Mouse (Mus musculus): ENCODE results near the gene Fpr3.
"Not testable (repeated sequence)": the region's sequence is repeated elsewhere in the genome, so short reads cannot be mapped to it uniquely, and the experiment has no call there.

The Fpr3 gene

DNA sequence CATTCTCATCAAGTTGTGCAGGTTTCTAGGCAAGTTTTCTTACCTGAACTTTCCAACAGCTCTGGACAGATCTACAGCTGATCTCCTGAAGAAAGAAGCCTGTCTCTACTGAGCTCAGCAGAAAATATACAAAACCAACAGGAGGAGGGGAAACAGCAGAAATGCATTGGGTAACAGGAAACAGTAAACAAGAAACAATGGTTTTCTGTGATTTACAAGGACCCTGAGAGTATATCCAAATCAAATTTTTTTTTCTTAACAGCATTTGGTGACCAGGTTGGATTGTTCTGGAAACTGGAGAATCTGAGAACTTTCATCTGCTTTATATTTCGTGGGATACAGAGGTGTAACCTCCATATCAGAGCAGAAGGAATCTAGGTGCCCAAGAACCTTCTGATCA, 3.8 kb upstream of the Fpr3 start, which contains the start of gene Fpr1:
Gene Fpr1, minus strand, starts transcription at position 101 of the 400 bp plus-strand sequence.
- no peak for DNase-seq (ENCODE audit: low read depth)

DNA sequence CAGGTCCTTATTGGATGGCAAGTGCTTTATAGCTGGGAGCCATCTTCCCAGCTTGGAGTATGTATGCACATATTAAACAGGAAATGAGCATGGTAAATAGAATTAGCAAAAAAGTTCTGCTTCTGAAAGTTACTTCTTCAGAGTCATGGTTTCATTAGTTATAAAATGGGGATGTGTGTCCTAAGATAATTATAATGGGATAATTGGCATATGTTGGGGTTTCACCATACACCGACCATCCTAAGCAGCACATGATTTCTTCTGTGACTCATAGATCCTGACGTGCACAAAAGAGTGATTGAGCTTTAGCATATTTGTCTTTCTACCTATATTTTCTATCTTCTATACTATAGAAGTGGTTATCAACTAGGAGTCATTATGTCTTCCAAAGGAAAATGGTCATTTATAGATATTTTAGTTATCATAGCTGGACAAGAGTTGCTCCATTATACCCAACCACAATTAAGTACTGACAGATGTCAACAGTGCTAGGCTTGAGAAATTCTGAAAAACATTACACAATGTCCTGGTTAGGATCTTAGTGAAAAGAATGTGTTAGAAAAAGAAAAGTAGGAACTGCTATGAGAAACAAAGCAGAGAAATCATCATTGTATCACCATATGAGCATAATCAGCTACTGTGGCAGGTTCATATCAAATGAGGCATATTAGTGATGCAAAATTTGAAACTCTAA, 2.2 kb downstream of the Fpr3 start:
- no peak for DNase-seq (ENCODE audit: low read depth)

GRCm38 (mm10) chr17:17896039-17896438, 8.4 kb downstream of the Fpr3 start:
- peak; percentile 78 for DNase-seq (ENCODE audit: low read depth)

DNA sequence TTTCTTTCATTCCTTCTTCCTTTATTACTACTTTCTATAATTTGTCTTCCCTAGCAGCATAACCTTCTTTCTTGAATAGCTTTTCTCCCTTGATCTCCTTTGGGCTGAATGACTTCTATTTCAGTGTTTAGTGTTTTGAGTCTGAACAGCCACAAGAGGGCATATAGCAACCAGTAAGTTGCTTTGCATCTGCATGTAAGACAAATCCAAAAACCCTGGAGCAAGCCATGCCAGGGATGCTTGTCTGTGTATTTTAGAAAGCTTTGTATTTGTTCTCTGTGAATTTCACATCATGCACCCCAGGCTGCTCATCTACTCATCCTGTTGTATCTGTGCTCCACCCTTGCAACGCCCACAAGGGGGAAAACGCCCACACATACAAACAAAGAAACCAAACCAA, 11.6 kb downstream of the Fpr3 start:
- peak; percentile 18 for DNase-seq (ENCODE audit: low read depth)

DNA sequence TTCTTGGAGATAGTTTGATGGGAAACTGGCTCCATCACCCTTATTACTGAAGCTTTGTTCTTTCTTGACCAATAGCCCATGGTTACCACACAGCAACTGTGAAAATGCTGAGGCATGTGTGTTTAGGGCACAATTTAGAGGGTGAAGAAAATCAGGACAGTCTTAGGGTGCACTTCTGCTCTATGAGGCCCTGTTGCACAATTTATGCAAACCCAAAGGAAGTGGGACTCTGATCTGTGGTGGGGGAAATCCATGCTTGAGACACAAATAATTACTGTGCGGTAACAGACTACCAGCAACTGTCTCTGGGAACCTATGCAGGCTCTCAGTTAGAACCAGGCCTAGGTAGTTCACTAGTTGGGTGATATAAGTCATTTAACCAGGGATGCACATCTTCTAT, 13.1 kb downstream of the Fpr3 start:
- peak; percentile 22 for DNase-seq (ENCODE audit: low read depth)

DNA sequence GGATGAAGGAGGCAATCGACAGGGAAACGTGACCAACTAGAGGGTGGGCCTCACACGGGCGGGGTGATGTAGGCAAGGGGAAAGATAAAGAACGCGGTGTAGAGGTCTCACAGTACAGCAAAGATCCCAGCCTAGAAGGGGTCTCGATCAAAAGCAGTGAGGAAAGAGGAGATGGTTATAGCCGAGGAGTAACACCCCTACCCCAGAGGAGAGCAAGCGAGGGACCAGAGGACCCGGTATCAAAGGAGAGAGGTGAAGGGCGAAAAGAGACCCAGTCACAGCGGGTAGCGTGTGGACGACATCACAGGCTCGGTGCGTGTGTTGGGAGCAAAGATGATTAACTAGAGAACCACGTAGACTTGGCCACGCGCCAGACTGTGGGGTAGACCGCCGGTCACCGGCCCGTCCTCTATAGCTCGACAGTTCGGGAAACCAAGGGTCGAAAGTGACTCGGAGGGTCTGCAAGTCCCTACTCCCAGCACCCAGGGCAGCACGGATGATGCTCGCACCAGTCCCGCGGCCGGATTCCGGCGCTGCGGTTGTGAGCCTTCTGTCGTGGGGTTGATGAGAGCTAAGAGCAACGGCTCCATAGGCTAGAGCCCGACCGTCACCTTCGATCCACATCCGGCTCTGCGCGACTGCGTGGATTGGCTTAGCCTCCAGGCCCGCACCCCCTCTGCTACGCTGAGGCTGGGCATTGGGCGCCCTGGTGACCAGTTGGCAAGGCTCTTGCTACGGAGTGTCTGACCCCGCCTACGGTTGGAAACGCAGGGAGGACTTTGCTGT, 22.2 kb downstream of the Fpr3 start:
- DNase-seq (ENCODE audit: low read depth): peak; percentile 82

GRCm38 (mm10) chr17:17912618-17913017, 25.0 kb downstream of the Fpr3 start:
- not testable (repeated sequence) for DNase-seq (ENCODE audit: low read depth)

DNA sequence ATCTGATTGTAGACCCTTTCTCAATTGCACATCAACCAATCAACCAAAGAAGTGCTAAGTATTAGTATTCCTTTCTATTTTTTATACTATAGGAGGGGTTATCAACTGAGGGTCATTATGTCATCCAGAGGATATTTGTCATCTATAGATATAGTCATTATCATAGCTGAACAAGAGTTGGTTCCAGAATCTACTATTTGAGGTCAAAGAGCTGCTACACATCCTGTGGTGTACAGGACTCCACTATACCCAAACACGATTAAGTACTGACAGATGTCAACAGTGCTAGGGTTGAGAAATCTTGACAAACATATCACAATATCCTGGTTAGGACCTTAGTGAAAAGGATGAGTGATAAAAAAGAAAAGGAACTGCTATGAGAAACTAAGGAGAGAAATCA, 29.7 kb downstream of the Fpr3 start:
- no peak for DNase-seq (ENCODE audit: low read depth)

- peak; percentile 9 for DNase-seq (ENCODE audit: low read depth)
Measured at GRCm38 (mm10) chr17:17917782-17918181, 30.1 kb downstream of the Fpr3 start.

GRCm38 (mm10) chr17:17973443-17973842, 85.8 kb downstream of the Fpr3 start:
- DNase-seq (ENCODE audit: low read depth): peak; percentile 39

DNA sequence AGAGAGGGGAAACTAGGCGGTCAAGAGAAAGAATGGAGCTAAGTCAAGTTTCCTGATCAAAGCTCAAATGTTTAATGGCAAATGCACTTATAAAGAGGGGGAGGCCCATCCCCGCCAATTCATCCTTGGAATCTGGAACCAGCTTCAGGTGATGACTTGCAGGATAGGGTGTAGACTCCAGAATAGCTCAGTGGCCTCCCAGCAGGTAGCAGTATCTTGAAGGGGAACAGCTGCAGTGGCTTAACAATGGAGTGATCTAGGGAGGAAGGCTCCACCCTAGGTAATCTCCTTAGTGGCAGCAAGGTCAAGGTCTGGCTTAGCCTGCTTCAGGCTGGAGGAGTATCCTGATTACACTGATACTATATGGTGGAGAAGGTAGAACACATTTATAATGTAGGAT, 93.6 kb downstream of the Fpr3 start:
- not testable (repeated sequence) for DNase-seq (ENCODE audit: low read depth)

GRCm38 (mm10) chr17:18004752-18005151, 117.1 kb downstream of the Fpr3 start:
- no peak for DNase-seq (ENCODE audit: low read depth)

All from induced T-regulatory cell, adult 2 months (primary cell).